8 mouse cellular contexts compared by ENCODE assay signal in the genomic region with DNA sequence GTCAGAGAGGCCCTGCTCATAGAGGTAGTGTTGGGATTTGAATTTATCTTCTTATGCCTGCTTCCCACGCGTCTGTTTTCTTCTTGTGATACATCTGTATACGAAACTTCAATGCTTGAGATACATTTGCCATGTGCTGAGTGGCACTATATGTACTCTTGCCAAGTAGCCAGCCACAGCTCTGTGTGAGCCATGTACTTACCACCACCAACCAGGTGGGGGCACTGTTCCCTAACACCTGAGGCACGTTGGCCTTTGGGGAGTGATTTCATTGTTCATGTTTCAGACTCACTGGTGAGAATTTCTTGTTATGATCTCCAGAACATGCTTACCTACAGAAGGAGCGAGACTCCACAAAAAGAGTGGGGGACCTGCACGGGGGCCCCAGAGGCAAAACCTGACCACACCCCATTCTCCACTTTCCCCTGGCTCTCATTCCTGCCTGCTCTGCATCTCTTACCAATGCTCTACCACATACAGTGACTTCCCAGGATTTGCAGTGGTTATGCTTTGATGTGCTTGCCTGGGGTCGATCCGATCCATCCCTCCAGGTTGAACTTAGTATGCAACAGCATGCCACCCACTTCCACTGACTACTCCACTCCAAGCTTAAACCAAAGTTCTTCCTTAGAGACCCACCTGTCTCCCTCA. TPM values are rescaled to one million over a fixed set of nuclear protein-coding genes. Genes with fewer than 3 reads are reported as not detected.
DNase-seq lines count a peak whose midpoint lies in the region; ATAC-seq lines count a peak whose summit lies in the region.

No protein-coding gene starts in this region.

- 0 out of 2 replicates have a peak, but pooled peaks cover 3% of the 10 kb centered on the region for H3K4me1 ChIP-seq in limb, embryonic 13.5 days

- no peak overlapping the region for H3K4me2 ChIP-seq in limb, embryonic 13.5 days (replicated peaks)

- no peak overlapping the region for H3K4me3 ChIP-seq in limb, embryonic 13.5 days

- peaks cover 12% of the 10 kb centered on the region; the same call in 1 of the 2 replicates for H3K27me3 ChIP-seq in limb, embryonic 13.5 days

- no peaks in the 10 kb centered on the region for H3K9me3 ChIP-seq in limb, embryonic 13.5 days

- no peak overlapping the region for H3K27ac ChIP-seq in limb, embryonic 13.5 days

- 24% methylated on average over 8 of the region's 8 CpGs for WGBS in limb, embryonic 13.5 days

- ATAC-seq in limb, embryonic 13.5 days (ENCODE audit: low FRiP score, low read depth), result peak; percentile 48; the same call in 1 of the 2 replicates

- no peak overlapping the region for H3K9ac ChIP-seq in limb, embryonic 13.5 days

- no peaks in the 10 kb centered on the region for H3K36me3 ChIP-seq in limb, embryonic 13.5 days

- peak; percentile 45 for DNase-seq in 3134 (ENCODE audit: extremely low read depth, insufficient read length, low spot score)
- peak; percentile 80 to 81 for DNase-seq in adrenal gland, adult 18-20 months (ENCODE audit: low spot score in 2 of 2)
- DNase-seq in embryo, embryonic 10.5 days (ENCODE audit: low spot score), result peak; percentile 92
- peak; percentile 21 for DNase-seq in gastrocnemius, postnatal 25 days
- peak; percentile 34 to 76 for DNase-seq in kidney, adult 8-10 months
- peak; percentile 62 to 72 for DNase-seq in natural killer cell, adult 2 months (ENCODE audit: low spot score in 2 of 2)
- DNase-seq in spleen, postnatal 4 days (ENCODE audit: low spot score in 2 of 2), result peak; percentile 61 to 87

RNA-seq across cellular contexts. Expression of a gene that starts 18.0 kb away (rescaled TPM):
- under 1 TPM in 1 of 2 experiments, not detected in 1; 0.63 TPM for total RNA-seq in adrenal gland, adult 18-20 months (2021)
- not detected for total RNA-seq in gastrocnemius, postnatal 25 days (2021)
- polyA plus RNA-seq in limb, embryonic 13.5 days (2015; fragmentation: Nextera tagmentation; extraction: Ambion mirVana), result 0.54 TPM in 1 of 2 replicates, not detected in the other

Comparison
In these comparisons a context has a peak if more than half of its experiments do, and no peak if none do; other contexts are left out.
1. DNase-seq: peak in every context shown above with its lines; median percentile 92 in embryo, embryonic 10.5 days; 80 in adrenal gland, adult 18-20 months; 74 in spleen, postnatal 4 days; 67 in natural killer cell, adult 2 months; 55 in kidney, adult 8-10 months; 45 in 3134; 21 in gastrocnemius, postnatal 25 days.